Mouse (Mus musculus) liver, embryonic 15.5 days (tissue): ENCODE measurements around the gene Lgals9. TPM values are rescaled to one million over a fixed set of nuclear protein-coding genes. Genes with fewer than 3 reads are reported as not detected.
"Not testable (repeated sequence)": the region's sequence is repeated elsewhere in the genome, so short reads cannot be mapped to it uniquely, and the experiment has no call there.

Experiments
- ATAC-seq: fragments of 200-750 bp; cut with Nextera tagmentation; 2 replicates; pipeline ENCODE4 v1.8.0; 2017; ENCODE audit warnings: moderate number of reproducible peaks, mild to moderate bottlenecking, moderate library complexity; ENCODE audit not compliant: insufficient read depth
- H3K27ac ChIP-seq: fragments of 300-500 bp; sonication (generic); replicated peaks from 2 replicates; pipeline ENCODE4 v1.5.1; 2015; ENCODE audit warnings: mild to moderate bottlenecking, inconsistent platforms
- H3K27me3 ChIP-seq: fragments of 300-500 bp; sonication (generic); 2 replicates; pipeline ENCODE4 v1.6.1; 2015; ENCODE audit warnings: mild to moderate bottlenecking, inconsistent platforms
- H3K36me3 ChIP-seq: fragments of 300-500 bp; sonication (generic); replicated peaks from 2 replicates; pipeline ENCODE4 v1.6.1; 2015; ENCODE audit warnings: moderate library complexity, mild to moderate bottlenecking, inconsistent platforms
- H3K4me1 ChIP-seq: fragments of 300-500 bp; sonication (generic); replicated peaks from 2 replicates; pipeline ENCODE4 v1.6.1; 2015; ENCODE audit warnings: inconsistent platforms
- H3K4me2 ChIP-seq: fragments of 300-500 bp; sonication (generic); 2 replicates; pipeline ENCODE4 v1.6.1; 2015; ENCODE audit warnings: moderate library complexity, mild to moderate bottlenecking, inconsistent platforms
- H3K4me3 ChIP-seq: fragments of 300-500 bp; sonication (generic); replicated peaks from 2 replicates; pipeline ENCODE4 v1.5.1; 2015; ENCODE audit warnings: mild to moderate bottlenecking, inconsistent platforms
- H3K9ac ChIP-seq: fragments of 300-500 bp; sonication (generic); 2 replicates; pipeline ENCODE4 v1.6.1; 2015; ENCODE audit warnings: moderate library complexity, mild to moderate bottlenecking, inconsistent platforms
- H3K9me3 ChIP-seq: fragments of 300-500 bp; sonication (generic); replicated peaks from 2 replicates; pipeline ENCODE4 v1.6.1; 2016; ENCODE audit warnings: inconsistent platforms
- WGBS: fragments of 180-500 bp; shearing (Covaris S2); methylation state at CpG from one replicate; pipeline ENCODE4 v1.1.7; 2015; ENCODE audit warnings: mixed read lengths; ENCODE audit not compliant: insufficient replicate concordance; 5-methylcytosine and 5-hydroxymethylcytosine counted together
- polyA plus RNA-seq: library from polyadenylated mRNA; unstranded; fragments of >200 nt; fragmentation: Nextera tagmentation; extraction: Ambion mirVana; gene quantifications from 2 replicates; pipeline ENCODE4 v1.2.1, GENCODE M21; 2015

Lgals9 gene
- polyA plus RNA-seq, 1 experiment from 2014 or later, result 154 TPM

- Histone ChIP-seq H3K36me3 (peaks cover 10% of the 10 kb centered on the region; the same call in 1 of the 2 replicates), H3K4me2 (no peak overlapping the region), H3K4me1 (peaks cover 34% of the 10 kb centered on the region), H3K27ac (no peak overlapping the region), H3K27me3 (no peaks in the 10 kb centered on the region), H3K9ac (no peak overlapping the region), H3K4me3 (no peak overlapping the region), H3K9me3 (no peaks in the 10 kb centered on the region)
- 35% methylated on average over 11 of the region's 11 CpGs for WGBS
- ATAC-seq, result peak; percentile 29; the same call in 1 of the 2 replicates
These were observed 34.4 kb upstream of the Lgals9 start for GRCm38 (mm10) chr11:79018954-79019704.

DNA sequence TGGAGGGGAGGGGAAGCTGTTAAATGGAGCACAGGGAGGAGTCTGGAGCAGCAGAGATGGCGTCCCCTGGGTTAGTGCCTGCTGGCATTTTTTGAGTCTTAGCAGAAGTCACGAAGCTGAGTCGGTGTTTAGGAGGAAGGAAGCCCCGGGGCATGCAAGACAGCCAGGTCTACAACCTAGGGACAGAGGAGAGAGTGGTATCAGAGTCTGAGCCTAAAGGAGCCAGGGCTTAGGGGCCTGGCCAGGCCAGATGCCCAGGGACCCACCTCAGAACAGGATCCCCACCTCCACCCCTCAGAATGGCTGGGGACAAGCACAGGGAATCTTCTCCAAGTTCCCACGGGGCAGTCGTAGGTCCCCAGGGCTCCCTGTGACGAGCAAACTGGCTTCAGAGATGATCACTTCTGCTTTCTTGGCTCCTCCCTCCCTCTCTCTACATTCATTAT, 32.4 kb upstream of the Lgals9 start:
- 27% methylated on average over 7 of the region's 7 CpGs for WGBS
- Histone ChIP-seq H3K27ac (no peak overlapping the region), H3K4me3 (no peak overlapping the region), H3K27me3 (no peaks in the 10 kb centered on the region), H3K36me3 (peaks cover 10% of the 10 kb centered on the region; the same call in 1 of the 2 replicates), H3K4me1 (peaks cover 17% of the 10 kb centered on the region), H3K9ac (no peak overlapping the region), H3K4me2 (no peak overlapping the region), H3K9me3 (no peaks in the 10 kb centered on the region)
- no peak for ATAC-seq

GRCm38 (mm10) chr11:79016236-79016635, 31.5 kb upstream of the Lgals9 start:
- Histone ChIP-seq H3K4me1 (peaks cover 15% of the 10 kb centered on the region), H3K36me3 (peaks cover 10% of the 10 kb centered on the region; the same call in 1 of the 2 replicates), H3K4me2 (no peak overlapping the region), H3K9ac (no peak overlapping the region), H3K27ac (no peak overlapping the region), H3K4me3 (no peak overlapping the region), H3K9me3 (no peaks in the 10 kb centered on the region), H3K27me3 (no peaks in the 10 kb centered on the region)
- no peak for ATAC-seq
- WGBS, result 69% methylated on average over 12 of the region's 12 CpGs

DNA sequence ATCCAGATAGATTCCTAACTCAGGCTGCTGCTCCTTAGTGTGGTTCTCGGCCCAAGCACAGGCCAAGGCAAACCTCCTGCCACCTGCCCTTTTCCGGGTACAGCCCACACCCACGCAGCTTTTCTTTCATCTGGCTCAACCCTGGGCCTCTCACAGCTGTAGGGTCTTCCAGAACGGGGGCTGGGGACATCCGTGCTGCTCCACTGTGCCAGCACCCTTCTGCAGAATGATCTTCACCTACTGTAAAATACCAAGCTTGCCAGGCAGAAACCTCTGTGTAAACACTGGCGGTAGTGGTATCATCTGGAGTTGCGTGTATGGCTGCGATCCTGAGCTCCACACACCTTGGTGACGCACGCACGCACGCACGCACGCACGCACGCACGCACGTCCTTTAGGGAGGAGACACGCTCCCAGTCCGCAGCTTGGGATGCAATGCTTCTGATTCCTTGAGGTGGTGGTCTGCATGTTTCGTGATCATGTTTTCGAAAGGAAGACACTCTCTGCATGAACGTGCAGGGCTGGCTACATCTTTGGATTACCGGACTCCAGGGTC, 31.0 kb upstream of the Lgals9 start:
- ATAC-seq, result no peak
- Histone ChIP-seq H3K9me3 (no peaks in the 10 kb centered on the region), H3K4me3 (no peak overlapping the region), H3K27me3 (no peaks in the 10 kb centered on the region), H3K4me1 (peaks cover 15% of the 10 kb centered on the region), H3K36me3 (peaks cover 10% of the 10 kb centered on the region; the same call in 1 of the 2 replicates), H3K27ac (no peak overlapping the region), H3K9ac (no peak overlapping the region), H3K4me2 (no peak overlapping the region)
- 83% methylated on average over 24 of the region's 24 CpGs for WGBS

DNA sequence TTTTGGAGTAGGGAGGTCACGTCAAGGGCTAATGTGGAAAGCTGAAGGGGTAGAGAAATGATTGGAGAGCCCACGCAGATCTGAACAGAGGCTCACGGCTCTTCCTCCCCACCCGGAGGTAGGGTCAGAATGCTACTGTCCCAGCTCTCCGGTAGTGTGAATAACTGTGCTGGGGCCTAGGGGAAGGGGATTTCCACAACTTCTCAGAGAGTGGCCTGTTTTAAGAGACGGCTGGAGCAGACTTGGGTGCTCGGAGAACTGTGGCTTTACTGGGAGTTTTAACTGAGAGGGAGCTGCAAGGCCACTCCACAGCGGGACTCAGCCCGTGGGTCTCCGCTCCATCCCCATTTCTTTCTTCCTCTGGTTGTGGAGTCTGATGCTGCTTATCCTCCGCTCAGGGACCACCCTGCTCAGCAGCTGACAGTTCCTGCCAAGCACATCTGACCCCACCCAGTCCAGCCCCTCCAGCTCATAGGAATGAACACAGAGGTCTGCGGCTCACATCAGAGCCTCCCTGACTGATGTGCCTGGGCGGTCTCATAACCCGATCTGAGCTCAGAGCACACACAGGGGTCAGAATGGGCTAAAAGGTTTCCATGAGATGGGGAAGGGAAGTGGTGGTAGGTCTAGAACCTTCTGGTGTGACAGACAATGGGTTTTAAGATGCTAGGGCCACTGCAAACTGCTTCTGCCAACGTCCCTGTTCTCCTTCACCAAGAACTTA, 30.0 kb upstream of the Lgals9 start:
- WGBS, result 64% methylated on average over 15 of the region's 15 CpGs
- no peak overlapping the region for H3K9ac ChIP-seq
- H3K27ac ChIP-seq, result no peak overlapping the region

GRCm38 (mm10) chr11:79013806-79014205, 29.1 kb upstream of the Lgals9 start:
- no peaks in the 10 kb centered on the region for H3K27me3 ChIP-seq
- no peaks in the 10 kb centered on the region for H3K36me3 ChIP-seq
- no peak overlapping the region for H3K4me2 ChIP-seq
- WGBS, result 59% methylated on average over 9 of the region's 9 CpGs
- H3K9me3 ChIP-seq, result no peaks in the 10 kb centered on the region
- peaks cover 4% of the 10 kb centered on the region for H3K4me1 ChIP-seq
- no peak for ATAC-seq
- no peak overlapping the region for H3K9ac ChIP-seq
- no peak overlapping the region for H3K4me3 ChIP-seq
- H3K27ac ChIP-seq, result no peak overlapping the region

More for the DNA sequence above, 30.0 kb upstream of the Lgals9 start:
- Histone ChIP-seq H3K4me3 (no peak overlapping the region), H3K4me2 (no peak overlapping the region), H3K4me1 (peaks cover 9% of the 10 kb centered on the region), H3K9me3 (no peaks in the 10 kb centered on the region), H3K36me3 (peaks cover 7% of the 10 kb centered on the region; the same call in 1 of the 2 replicates), H3K27me3 (no peaks in the 10 kb centered on the region)
- ATAC-seq, result no peak

DNA sequence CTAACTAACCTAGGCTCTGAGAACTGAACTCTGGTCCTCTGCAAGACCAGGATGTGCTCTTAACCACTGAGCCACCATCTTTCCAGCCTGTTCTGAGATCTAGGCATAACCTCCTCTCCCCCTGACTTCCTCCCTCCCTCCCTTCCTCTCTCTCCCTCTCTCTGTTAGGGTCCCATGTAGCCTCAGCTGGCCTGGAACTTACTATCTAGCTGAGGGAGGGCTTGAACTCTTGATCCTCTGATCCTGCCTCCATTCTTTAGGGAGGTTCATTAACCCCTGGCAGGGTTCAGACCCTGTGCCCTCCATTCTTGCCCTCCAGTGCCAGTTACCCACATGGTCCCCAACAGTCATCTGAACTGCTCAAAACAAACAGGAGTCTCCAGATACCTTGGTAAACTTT, 28.3 kb upstream of the Lgals9 start:
- no peak overlapping the region for H3K9ac ChIP-seq
- H3K27me3 ChIP-seq, result no peaks in the 10 kb centered on the region
- no peak overlapping the region for H3K27ac ChIP-seq
- no peak for ATAC-seq
- H3K9me3 ChIP-seq, result no peaks in the 10 kb centered on the region
- no peaks in the 10 kb centered on the region for H3K36me3 ChIP-seq
- H3K4me2 ChIP-seq, result no peak overlapping the region
- no peak overlapping the region for H3K4me3 ChIP-seq
- peaks cover 11% of the 10 kb centered on the region for H3K4me1 ChIP-seq

- Histone ChIP-seq H3K27me3 (no peaks in the 10 kb centered on the region), H3K4me2 (no peak overlapping the region), H3K4me3 (no peak overlapping the region), H3K9ac (no peak overlapping the region), H3K4me1 (peaks cover 15% of the 10 kb centered on the region), H3K9me3 (no peaks in the 10 kb centered on the region), H3K27ac (no peak overlapping the region), H3K36me3 (no peaks in the 10 kb centered on the region)
- no peak for ATAC-seq
- 87% methylated on average over 2 of the region's 2 CpGs for WGBS
These were observed 27.8 kb upstream of the Lgals9 start for GRCm38 (mm10) chr11:79012529-79012928.

GRCm38 (mm10) chr11:79008891-79009290, 24.1 kb upstream of the Lgals9 start:
- no peak overlapping the region for H3K9ac ChIP-seq
- H3K27ac ChIP-seq, result no peak overlapping the region
- no peak overlapping the region for H3K4me2 ChIP-seq
- H3K27me3 ChIP-seq, result no peaks in the 10 kb centered on the region
- H3K4me3 ChIP-seq, result no peak overlapping the region
- H3K4me1 ChIP-seq, result peaks cover 29% of the 10 kb centered on the region
- H3K36me3 ChIP-seq, result no peaks in the 10 kb centered on the region
- 69% methylated on average over 7 of the region's 7 CpGs for WGBS
- no peak for ATAC-seq
- no peaks in the 10 kb centered on the region for H3K9me3 ChIP-seq

DNA sequence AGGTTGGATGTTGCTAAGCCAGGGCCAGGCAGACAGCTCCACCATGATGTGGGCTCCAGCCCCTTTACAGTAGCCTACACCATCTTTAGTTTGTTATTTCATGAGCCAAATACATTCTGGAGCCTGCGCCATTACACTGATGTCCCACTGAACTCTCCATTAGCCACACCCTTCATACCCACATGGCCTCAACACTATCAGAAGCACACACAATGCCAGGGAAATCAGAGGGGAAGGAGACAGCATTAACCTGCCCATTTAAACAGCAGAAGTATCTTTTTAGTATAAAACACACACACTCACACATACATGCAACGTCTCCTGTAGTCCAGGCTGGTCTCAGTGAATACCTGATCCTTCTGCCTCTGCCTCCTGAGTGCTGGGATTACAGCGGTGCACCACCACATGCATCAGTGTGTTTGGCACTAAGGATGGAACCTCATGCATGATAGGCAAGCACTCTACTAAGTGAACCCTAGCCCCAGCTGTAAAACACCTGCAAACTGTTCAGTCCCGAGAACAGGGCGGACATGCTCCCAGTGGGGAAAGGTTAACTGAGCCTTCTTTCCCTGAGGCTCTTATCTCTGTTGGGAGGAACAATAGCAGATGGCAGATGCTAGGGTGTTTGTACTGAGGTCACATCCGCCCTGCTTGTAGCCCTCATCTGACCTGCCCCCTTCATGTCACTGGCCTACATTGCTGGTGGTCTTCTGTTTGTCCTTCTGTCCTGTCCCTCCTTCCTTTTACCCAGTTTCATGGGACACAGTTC, 23.4 kb upstream of the Lgals9 start:
- no peak for ATAC-seq
- Histone ChIP-seq H3K4me1 (peaks cover 36% of the 10 kb centered on the region), H3K36me3 (no peaks in the 10 kb centered on the region), H3K27ac (no peak overlapping the region), H3K4me2 (no peak overlapping the region), H3K9ac (no peak overlapping the region), H3K9me3 (no peaks in the 10 kb centered on the region), H3K27me3 (no peaks in the 10 kb centered on the region), H3K4me3 (no peak overlapping the region)
- WGBS, result 51% methylated on average over 6 of the region's 6 CpGs

DNA sequence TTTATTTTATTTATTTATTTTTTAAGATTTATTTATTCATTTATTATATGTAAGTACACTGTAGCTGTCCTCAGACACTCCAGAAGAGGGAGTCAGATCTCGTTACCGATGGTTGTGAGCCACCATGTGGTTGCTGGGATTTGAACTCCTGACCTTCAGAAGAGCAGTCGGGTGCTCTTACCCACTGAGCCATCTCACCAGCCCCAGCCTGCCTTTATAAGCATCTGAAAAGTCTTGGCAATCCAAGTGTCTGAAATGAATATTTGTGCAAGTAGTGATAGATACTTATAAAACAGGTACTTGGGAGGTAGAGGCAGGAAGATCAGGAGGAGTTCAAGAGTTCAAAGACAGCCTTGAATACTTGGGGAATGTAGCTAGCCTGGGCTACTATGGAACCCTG, 22.6 kb upstream of the Lgals9 start:
- not testable (repeated sequence) for H3K27me3 ChIP-seq, ATAC-seq, H3K36me3 ChIP-seq, H3K9ac ChIP-seq, H3K4me3 ChIP-seq, H3K4me2 ChIP-seq, H3K27ac ChIP-seq, H3K9me3 ChIP-seq
- peaks cover 45% of the 10 kb centered on the region for H3K4me1 ChIP-seq
- WGBS, result 72% methylated on average over 3 of the region's 3 CpGs
